Mouse (Mus musculus): Measurements from ENCODE around the gene Gm19426. TPM values are rescaled to one million over a fixed set of nuclear protein-coding genes. Genes with fewer than 3 reads are reported as not detected.

Gene Gm19426
- polyA plus RNA-seq, 2 experiments = 0.98 to 1.8 TPM

DNA sequence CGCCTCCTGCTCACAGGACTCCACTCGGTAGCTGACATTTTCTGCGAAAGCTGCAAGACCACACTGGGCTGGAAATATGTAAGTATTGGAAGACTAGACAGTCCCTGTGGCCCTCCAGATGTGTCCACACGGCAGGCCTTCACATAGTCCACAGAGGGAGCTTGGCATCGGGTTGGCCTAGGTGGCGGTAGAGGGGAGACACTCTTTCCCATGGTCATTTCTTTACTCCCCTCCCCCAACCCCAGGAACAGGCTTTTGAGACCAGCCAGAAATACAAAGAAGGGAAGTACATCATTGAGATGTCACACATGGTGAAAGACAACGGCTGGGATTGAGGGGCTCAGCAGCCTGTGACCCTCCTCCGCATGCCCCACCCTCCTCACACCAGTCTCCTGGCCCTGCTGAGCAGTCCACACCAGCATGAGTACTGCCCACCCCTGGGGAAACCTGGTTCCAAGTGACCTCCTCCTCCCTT lies 6.0 kb downstream of the Gm19426 start:
- H3K27ac ChIP-seq = peak overlapping the region; percentile 100
- 15% methylated on average over 8 of the region's 8 CpGs for WGBS (ENCODE audit: insufficient replicate concordance)

DNA sequence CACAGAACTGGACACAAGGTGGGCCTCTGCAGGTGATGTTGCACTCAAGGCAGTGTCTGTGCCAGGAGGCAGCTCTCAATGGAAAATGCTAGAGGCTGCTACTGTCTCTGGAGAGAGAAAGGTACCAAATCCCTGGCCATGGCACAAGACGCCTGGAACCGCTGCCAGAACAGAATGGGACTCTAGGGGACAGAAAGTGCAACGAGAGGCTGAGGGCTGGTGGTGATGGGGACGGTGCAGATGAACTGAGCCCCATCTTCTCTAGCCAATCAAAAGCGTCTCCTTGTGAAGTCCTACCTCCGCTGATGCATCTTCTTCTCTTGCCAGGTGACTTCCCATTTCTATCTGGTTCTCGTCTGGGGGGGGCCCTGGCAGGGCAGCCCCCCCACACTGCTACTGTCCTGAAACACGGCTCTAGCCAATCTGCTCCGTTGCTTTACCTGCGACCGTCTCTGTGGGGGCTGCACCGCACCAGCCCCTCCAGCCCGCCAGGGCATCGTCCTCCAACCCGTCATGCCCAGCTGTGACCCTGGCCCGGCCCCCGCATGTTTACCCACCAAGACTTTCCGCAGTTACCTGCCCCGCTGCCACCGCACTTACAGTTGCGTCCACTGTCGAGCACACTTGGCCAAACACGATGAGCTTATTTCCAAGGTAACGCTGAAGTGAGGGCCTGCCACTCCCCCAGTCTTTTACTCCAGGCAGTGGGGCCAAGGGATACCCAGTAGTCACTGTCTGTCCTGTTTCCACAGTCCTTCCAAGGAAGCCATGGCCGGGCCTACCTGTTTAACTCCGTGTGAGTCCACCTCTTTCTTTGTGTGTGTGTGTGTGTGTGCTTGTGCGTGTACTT lies 6.9 kb downstream of the Gm19426 start:
- Histone ChIP-seq H3K27me3 (ENCODE audit: control insufficient read depth, insufficient read depth, low read length) (peaks cover 8% of the 10 kb centered on the region), H3K4me1 (replicated peaks; ENCODE audit: control insufficient read depth in 2 of 2, insufficient read depth in 2 of 2, low read length in 1 of 2) (peaks cover 55 to 79% of the 10 kb centered on the region in 2 experiments), H3K27ac (peak overlapping the region; percentile 100), H3K9me3 (ENCODE audit: control insufficient read depth, low read length) (no peaks in the 10 kb centered on the region), H3K4me3 (ENCODE audit: insufficient read depth in 1 of 2, low read depth in 2 of 2, low read length in 2 of 2) (peak overlapping the region; percentile 86 to 99), H3K9ac (replicated peaks) (peak overlapping the region; percentile 86), H3K36me3 (replicated peaks; ENCODE audit: control insufficient read depth, insufficient read depth, low read depth) (peaks cover 55% of the 10 kb centered on the region), H3K4me2 (ENCODE audit: low read depth) (peak overlapping the region; percentile 95)
- no peak for TF ChIP-seq CTCF (IDR thresholded peaks at IDR 0.05; ENCODE audit: low read depth)
- TF ChIP-seq EP300 (IDR thresholded peaks at IDR 0.05; ENCODE audit: low read depth) = no peak
- 14% methylated on average over 27 of the region's 27 CpGs for WGBS (ENCODE audit: insufficient replicate concordance)
- ATAC-seq (ENCODE audit: insufficient read depth) = no peak
- no peak for DNase-seq (ENCODE audit: low read depth in 3 of 3, low spot score in 3 of 3)

More for the DNA sequence above, 6.0 kb downstream of the Gm19426 start:
- H3K36me3 ChIP-seq (replicated peaks; ENCODE audit: control insufficient read depth, insufficient read depth, low read depth) = peaks cover 55% of the 10 kb centered on the region
- H3K9ac ChIP-seq (replicated peaks) = peak overlapping the region; percentile 86
- TF ChIP-seq EP300 (IDR thresholded peaks at IDR 0.05; ENCODE audit: low read depth) (no peak), CTCF (IDR thresholded peaks at IDR 0.05; ENCODE audit: low read depth) (peak; percentile 56)
- H3K9me3 ChIP-seq (ENCODE audit: control insufficient read depth, low read length) = no peaks in the 10 kb centered on the region
- peak overlapping the region; percentile 86 to 99 for H3K4me3 ChIP-seq (ENCODE audit: insufficient read depth in 1 of 2, low read depth in 2 of 2, low read length in 2 of 2)
- H3K27me3 ChIP-seq (ENCODE audit: control insufficient read depth, insufficient read depth, low read length) = peaks cover 8% of the 10 kb centered on the region
- ATAC-seq (ENCODE audit: insufficient read depth) (no peak), DNase-seq (ENCODE audit: low read depth in 3 of 3, low spot score in 3 of 3) (no peak)
- peak overlapping the region; percentile 95 for H3K4me2 ChIP-seq (ENCODE audit: low read depth)
- peaks cover 46 to 78% of the 10 kb centered on the region in 2 experiments for H3K4me1 ChIP-seq (replicated peaks; ENCODE audit: control insufficient read depth in 2 of 2, insufficient read depth in 2 of 2, low read length in 1 of 2)

DNA sequence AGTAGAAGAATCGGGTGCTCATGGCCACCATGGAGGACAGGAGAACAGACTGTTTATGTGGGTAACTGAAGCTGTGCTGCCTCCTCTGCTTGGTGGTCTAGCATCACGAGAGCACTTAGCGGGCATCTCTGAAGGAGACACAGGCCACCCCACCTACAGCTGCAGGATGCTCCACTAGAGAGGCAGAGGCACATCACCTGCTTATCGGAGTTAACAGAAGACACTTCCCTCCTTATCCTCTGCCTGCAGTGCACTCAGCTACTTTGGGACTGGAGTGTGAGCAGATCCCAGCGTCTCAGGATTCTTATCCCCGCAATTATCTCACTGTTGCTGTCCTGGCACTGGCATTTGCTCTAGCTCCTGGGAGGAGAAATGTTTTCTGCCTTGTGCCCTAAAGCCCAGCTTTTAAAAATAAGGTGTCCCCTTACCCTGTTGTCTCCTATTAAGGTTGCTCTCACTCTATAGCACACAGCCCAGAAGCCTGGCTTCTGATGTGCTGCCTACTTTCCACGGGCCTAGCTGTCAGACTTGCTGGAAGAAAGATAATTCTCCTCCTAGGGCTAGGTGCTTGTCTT lies 8.0 kb downstream of the Gm19426 start:
- H3K27ac ChIP-seq = peak overlapping the region; percentile 100

DNA sequence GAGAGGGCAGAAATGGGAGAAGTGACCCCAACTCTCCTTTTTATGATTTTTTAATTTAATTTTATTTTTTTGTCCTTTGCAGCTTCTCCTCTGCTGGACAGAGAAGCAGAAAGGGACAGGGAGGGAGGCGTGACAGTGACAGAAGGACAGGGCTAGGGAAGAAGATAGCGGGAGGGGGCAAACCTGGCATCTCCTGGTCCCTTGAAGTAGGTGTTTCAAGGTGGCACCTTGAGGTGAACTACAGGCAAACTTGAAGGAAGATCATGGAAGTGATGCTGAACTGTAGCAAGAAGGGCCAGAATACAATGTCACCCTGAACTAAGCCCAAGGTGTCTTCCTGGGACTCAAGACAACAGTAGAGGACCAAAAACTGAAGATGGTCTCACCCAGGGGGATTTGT lies 8.5 kb downstream of the Gm19426 start:
- Histone ChIP-seq H3K36me3 (replicated peaks; ENCODE audit: control insufficient read depth, insufficient read depth, low read depth) (peaks cover 44% of the 10 kb centered on the region), H3K9ac (replicated peaks) (peak overlapping the region; percentile 86), H3K27me3 (ENCODE audit: control insufficient read depth, insufficient read depth, low read length) (peaks cover 8% of the 10 kb centered on the region), H3K9me3 (ENCODE audit: control insufficient read depth, low read length) (no peaks in the 10 kb centered on the region), H3K27ac (peak overlapping the region; percentile 100), H3K4me1 (replicated peaks; ENCODE audit: control insufficient read depth in 2 of 2, insufficient read depth in 2 of 2, low read length in 1 of 2) (peaks cover 65 to 85% of the 10 kb centered on the region in 2 experiments), H3K4me2 (ENCODE audit: low read depth) (peak overlapping the region; percentile 95), H3K4me3 (ENCODE audit: insufficient read depth in 1 of 2, low read depth in 2 of 2, low read length in 2 of 2) (peak overlapping the region; percentile 86 to 99)
- DNase-seq (ENCODE audit: low read depth in 3 of 3, low spot score in 3 of 3) (no peak), ATAC-seq (ENCODE audit: insufficient read depth) (peak; percentile 34; the same call in 1 of the 2 replicates)
- TF ChIP-seq CTCF (IDR thresholded peaks at IDR 0.05; ENCODE audit: low read depth) = no peak
- TF ChIP-seq EP300 (IDR thresholded peaks at IDR 0.05; ENCODE audit: low read depth) = no peak
- WGBS (ENCODE audit: insufficient replicate concordance) = 8% methylated on average over 2 of the region's 2 CpGs

More for the DNA sequence above, 8.0 kb downstream of the Gm19426 start:
- Histone ChIP-seq H3K27me3 (ENCODE audit: control insufficient read depth, insufficient read depth, low read length) (peaks cover 8% of the 10 kb centered on the region), H3K9me3 (ENCODE audit: control insufficient read depth, low read length) (no peaks in the 10 kb centered on the region), H3K4me3 (ENCODE audit: insufficient read depth in 1 of 2, low read depth in 2 of 2, low read length in 2 of 2) (peak overlapping the region; percentile 86 to 99), H3K4me2 (ENCODE audit: low read depth) (peak overlapping the region; percentile 95), H3K9ac (replicated peaks) (peak overlapping the region; percentile 86), H3K36me3 (replicated peaks; ENCODE audit: control insufficient read depth, insufficient read depth, low read depth) (peaks cover 49% of the 10 kb centered on the region), H3K4me1 (replicated peaks; ENCODE audit: control insufficient read depth in 2 of 2, insufficient read depth in 2 of 2, low read length in 1 of 2) (peaks cover 62 to 80% of the 10 kb centered on the region in 2 experiments)
- ATAC-seq (ENCODE audit: insufficient read depth) (peak; percentile 90), DNase-seq (ENCODE audit: low read depth in 3 of 3, low spot score in 3 of 3) (peak; percentile 94 to 97 (median 95))
- 6% methylated on average over 7 of the region's 7 CpGs for WGBS (ENCODE audit: insufficient replicate concordance)
- TF ChIP-seq CTCF (IDR thresholded peaks at IDR 0.05; ENCODE audit: low read depth) (no peak), EP300 (IDR thresholded peaks at IDR 0.05; ENCODE audit: low read depth) (peak; percentile 98)
